Mouse (Mus musculus) neutrophil, adult 5-6 weeks (primary cell): Measurements from ENCODE around the gene Ropn1. TPM values are rescaled to one million over a fixed set of nuclear protein-coding genes. Genes with fewer than 3 reads are reported as not detected.
"Not testable (repeated sequence)": the region's sequence is repeated elsewhere in the genome, so short reads cannot be mapped to it uniquely, and the experiment has no call there.

Experiments used
- ATAC-seq: fragments of 151-379, 151-347 bp; 2 replicates; pipeline ENCODE4 v1.8.0; 2017; ENCODE audit warnings: mild to moderate bottlenecking, moderate TSS enrichment; ENCODE audit not compliant: insufficient number of reproducible peaks, poor library complexity, low FRiP score, severe bottlenecking; ENCODE audit errors: extremely low read depth
- total RNA-seq: library from RNA; stranded (forward); fragments of 200-1000 nt; gene quantifications from 2 replicates; pipeline ENCODE4 v1.2.3, GENCODE M21; 2017

Ropn1 gene
- total RNA-seq = not detected in 2 replicates

DNA sequence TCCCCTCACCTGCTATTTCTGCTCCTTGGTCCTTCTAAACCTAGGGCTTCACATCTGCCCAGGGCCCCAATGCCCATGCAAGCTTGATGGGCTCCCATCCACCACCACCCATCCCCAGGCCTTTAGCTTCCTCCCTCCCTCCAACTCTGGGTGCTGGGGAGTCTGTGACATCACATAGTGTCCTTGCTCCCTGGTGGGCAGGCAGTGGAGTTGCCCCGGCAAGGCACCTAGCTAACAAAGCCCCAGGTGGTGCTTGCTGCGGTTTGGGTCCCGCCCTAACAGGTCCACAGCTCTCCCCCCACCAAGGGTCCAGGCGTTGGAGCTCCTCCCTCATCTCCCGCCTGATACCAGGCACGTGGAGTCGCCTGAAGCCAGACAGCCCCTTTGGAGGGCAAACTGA, at the start of gene Ropn1:
Ropn1 (plus strand) TSS at position 301 of the 400 bp plus-strand sequence.
- ATAC-seq = no peak

DNA sequence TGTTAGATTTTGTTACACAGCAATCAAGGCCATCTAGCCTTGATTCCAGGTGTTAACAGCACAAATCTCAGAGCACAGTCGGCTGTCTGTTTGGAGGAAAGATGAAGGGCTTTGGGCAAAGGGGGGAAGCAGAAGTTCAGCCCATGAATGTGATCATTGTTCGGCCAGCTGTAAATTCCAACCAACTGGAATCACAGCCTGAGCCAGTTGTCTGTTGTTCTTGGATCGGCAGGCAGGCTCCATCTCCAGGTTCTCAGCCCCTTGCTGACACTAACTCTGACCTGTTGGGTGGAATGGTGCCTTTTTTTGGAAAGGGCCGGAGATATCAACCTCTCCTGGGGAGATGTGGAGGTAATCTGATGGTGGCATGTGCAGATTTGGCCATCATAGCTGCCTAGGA, 47.8 kb upstream of the Ropn1 start:
- no peak for ATAC-seq

DNA sequence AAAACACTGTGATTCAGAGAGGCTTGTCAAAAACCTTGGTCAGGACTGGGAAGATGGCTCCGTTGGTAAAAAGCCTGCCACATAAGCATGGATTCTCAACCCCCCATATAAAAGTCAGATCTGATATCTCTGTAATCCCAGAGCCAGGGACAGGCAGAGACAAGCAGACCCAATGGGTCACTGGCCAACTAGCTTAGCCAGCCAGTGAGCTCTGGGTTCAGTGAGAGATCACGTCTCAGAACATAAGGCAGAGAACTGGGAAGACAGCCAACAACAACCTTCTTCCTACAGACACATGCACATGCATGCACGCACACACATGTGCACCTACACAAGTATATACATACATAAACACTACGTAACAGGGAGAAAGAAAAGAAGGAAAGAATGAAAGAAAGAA, 46.6 kb upstream of the Ropn1 start:
- ATAC-seq = no peak

DNA sequence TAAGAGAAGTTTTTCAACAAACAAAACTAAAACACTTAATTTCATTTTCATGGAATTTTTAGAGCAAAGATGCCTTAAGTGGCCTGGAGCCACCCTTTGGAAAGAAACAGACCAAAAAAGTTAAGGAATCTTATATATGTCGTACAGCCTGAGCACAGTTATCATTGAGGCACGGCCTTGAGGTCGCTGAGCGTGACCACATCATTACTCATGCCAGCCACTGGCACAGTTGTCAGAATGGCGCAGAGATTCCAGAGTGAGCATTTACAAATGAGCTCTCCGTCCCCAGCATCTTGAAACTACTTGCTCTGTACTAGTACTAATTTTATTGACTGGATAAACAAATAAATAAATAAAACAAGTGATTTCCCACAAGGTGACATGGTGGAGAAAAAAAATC, 45.9 kb upstream of the Ropn1 start:
- no peak for ATAC-seq

DNA sequence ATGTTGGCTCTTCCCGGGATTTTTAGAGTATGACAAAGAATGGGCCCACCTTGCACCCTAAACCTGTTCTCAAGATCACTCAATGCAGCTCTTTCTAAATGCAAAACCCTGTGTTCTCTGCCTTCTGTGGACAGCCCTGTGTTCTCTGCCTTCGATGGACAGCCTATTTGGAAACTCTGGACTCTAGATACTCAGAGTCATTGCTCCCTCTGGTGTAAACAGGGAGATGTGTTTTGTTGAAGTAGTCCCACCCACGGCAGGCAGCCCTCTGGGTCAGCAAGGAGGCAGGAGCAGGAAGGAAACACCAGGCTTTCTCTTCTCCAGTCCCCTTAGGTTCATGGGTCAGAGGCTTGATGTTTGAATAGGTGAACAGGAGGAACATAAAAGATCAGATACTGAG, 44.0 kb upstream of the Ropn1 start:
- no peak for ATAC-seq

DNA sequence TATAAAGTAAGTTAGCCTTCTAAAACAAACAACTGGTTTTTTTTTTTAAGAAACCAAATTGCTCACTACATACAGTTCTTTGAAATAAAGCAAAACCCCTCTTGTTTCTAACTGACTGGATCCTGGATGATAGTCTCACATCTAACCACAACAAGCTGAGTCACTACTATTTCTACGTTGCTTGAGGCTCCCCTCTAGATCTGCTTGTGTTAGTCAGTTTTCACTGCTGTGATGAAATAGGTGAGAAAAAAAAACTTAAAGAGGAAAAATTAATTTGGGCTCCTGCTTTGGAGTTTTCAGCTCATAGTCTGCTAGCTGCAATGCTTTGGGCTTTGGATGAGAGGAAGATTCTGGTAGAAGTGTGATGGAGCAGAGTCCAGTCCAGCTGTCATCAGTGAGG, 39.6 kb upstream of the Ropn1 start:
- no peak for ATAC-seq

DNA sequence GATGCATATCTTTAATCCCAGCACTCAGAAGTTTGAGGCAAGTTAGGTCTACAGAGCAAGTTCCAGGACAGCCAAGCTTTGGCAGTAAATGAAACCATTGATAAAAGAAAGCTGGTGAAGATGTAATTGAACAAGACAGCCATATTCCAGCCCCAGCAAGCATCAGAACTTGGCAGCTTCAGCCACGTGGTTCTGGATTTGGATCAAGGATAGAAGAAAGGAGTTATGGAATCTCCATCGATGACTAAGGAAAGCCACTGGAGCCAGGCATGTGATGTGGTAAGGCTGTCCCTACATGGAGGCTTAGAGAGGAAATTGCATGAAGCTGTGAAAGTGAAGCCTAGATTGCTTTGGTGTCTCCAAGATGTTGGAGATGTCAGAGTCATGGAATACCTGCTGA, 35.7 kb upstream of the Ropn1 start:
- ATAC-seq = no peak

DNA sequence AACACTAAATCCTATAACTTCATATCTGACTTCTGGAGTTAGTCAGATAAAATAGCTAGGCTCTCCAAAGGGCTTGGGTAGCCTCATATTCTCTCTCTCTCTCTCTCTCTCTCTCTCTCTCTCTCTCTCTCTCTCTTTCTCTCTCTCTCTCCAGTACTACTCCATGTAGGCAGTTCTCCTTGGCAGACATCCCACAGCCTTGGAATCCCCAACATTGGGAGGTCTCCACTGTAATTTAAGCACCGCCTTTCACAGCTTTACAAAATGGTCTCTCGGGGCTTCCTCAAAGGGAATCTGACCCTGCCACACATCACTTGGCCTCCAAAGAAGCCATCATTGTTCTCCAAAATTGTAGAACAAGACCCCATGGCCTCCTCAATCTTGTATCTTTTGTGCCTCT, 22.1 kb upstream of the Ropn1 start:
- ATAC-seq = no peak

DNA sequence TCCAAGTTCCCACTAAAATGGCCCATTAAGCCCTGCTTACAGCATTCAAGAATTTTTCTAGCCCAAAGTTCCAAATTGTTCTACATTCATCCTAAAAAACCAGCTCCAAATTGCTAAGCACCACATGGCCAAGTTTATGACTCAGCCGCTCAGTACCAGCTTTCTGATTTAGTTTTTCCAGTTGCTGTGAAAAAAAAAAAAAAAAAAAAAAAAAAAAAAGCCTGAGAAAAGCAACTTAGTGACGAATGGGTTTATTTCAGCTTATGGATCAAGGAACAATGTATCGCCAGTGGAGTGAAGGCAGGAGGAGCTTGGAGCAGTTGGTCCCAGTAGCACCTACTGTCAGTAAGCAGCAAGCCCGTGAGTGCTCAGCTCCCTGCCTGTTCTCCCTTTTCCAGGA, 21.3 kb upstream of the Ropn1 start:
- no peak for ATAC-seq

DNA sequence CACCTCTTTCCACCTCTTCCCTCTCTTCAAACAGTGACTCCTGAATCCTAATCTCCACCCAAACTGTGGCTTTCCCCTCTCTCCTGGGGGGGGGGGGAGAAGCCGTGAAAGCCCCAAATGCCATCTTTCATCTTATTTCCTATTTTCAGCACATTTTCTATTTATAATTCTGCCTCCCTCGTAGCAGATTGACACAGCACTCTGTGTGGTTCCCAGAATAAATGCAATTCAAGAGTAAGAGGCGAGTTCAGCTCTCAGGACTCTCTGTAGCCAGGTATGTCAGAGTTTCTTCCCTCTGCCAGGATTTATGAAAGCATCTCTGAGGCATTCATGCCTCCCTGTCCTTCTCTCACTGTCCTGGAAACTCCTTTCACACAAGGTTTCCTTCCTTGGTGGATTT, 14.2 kb upstream of the Ropn1 start:
- no peak for ATAC-seq

DNA sequence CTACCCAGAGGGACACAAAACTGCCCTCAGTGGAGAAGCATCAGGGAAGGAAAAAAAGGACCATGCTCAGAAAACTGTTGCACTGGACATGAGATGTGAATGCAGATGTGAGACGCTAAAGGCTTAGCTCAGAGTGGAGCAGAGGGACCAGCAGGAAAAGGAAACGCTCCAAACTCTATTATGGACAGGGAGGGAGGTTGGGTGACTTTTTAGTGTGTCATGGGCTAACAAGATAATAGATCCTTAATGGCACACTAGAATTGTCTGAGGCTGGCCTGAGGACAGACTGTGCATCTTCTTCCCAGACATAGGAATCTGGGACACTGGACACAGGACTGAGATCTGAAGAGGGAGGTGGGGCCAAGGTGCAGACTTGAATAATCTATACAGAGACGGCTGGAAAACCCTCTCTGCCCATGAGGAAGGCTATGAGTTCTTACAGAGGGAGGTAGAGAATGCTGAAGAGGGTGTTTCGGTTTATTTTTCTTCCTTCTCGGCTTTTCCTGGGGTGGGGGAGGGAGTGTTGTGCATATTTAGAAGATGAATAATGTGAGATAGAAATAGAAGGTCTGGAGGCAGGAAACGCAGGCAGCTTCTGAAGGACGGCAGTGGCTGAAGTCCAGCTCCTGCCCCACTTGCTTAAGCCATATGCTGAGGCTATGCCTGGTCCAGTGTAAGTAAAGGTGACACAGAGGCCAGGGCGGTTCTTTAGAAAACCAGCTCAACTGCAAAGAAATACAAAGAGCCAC, 6.0 kb upstream of the Ropn1 start:
- no peak for ATAC-seq

DNA sequence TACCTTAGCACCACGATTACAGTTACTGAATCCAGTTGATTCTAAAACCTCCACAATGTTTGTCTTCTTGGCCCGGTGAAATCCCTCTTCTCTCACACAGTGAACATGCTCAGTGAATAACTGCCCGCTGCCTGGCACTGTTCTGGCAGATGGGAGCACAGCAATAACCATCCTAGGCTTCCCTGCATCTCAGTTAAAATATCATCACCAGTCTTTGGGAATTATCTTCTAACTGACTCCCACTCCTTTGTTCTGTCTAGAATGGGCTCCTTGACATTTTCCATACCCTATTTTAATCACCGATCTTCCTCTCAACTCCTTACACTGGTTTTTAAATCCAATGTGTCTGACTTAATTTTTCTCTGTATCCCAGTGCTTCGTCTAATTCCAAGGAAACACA, 3.3 kb downstream of the Ropn1 start:
- ATAC-seq = no peak

DNA sequence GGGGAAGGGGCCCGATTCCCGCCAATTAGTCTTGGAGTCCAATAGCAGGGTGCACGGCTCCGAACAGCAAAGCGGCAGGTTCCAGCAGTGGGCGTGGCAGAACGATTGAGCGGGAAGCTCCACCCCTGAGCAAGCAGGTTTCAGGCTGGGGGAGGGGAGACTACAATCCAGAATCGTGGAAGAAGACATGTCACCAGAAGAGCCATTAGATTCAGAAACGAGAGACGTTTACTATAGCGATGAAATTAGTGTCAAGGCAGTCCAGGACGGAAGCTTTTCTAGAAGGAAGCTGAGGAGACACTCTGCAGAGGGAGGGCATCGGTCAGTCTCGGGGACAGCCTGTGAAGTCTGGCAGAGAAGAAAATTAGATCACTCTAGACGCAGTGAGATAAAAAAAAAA, 7.8 kb downstream of the Ropn1 start:
- not testable (repeated sequence) for ATAC-seq

DNA sequence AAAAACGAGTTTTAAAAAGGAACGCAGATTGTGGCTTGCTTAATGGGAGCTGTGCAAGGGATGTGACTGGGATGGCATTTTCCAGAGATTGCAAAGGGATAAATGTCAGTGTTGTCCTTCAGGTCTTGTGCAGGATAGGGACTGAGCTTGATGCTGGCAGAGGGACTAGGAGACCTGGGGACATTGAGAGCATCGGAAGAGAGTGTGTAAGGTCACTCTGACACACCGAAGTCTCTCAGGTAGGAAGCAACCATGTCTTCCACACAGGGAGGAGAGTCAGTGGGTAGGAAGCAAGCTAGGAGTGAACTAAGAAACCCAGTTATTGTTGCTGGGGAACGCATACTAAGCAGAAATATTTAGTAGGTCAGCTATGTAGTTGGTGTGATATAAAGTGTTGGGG, 8.3 kb downstream of the Ropn1 start:
- no peak for ATAC-seq

DNA sequence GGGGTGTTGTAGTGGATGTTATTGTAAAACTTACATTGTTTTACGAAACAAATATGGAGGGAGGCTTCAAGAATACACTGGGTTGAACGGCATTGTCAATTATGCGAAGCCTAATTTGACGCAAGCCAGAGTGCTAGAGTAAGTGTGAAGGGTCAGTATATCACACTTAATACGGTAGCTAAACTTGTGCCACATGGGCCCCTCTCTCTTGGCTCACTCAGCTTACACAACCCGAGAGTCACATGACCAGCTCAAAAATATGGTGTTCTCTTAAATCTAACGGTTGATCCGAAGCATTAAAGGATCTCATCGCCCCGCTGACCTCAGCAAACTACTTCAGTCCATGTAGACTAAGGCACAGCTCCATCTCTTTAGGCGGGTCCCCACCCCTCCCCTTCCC, 8.7 kb downstream of the Ropn1 start:
- ATAC-seq = no peak

DNA sequence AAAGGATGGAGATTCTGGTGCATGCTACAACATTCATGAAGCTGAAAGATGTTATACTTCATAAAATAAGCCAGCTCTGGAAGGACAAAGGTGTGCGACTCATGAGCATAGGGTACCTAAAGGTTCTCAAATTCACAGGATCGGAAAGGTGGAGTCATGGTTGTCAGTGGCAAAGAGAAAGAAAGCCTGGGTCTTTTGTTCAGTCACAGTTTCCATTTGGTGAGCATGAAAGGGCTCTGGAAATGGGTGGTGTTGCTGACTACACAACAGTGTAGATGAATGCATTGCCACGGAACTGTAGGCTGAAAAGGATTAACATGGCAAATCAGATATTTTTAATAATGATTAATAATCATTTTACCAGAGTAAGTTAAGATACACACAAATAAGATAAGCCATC, 14.8 kb downstream of the Ropn1 start:
- ATAC-seq = no peak

DNA sequence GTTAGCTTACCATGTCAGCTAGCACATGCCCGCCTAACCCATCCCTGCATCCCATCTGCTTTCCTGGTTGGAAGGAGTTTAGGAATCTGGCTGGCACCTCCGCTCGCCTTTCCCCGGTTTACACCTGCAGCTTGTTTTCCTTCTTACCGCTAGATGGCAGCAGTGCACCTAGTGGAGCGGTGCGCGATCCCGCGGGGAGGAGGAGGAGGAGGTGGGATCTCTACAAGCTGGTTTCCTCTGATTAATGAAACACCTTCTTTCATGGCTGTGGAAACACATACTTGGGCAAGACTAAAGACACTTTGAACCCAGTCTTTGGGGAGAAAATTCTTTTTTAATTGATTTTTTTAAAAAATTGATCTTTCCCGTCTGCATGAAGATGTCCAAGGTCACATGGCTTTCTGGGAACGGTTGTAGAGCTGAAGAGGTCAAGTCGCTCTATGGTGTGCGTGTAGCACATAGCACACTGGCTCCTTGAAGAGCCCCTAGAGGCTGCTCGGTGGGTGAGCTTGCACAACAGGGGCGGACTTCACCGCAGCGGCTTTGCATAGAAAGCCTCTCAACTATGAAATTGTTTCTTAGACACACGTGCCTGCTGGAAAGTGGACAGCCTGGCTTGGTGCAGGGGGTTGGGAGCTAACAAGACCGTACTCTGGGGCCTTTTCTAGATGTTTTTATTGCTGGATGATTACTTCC, 17.5 kb downstream of the Ropn1 start:
- peak; percentile 76 for ATAC-seq

DNA sequence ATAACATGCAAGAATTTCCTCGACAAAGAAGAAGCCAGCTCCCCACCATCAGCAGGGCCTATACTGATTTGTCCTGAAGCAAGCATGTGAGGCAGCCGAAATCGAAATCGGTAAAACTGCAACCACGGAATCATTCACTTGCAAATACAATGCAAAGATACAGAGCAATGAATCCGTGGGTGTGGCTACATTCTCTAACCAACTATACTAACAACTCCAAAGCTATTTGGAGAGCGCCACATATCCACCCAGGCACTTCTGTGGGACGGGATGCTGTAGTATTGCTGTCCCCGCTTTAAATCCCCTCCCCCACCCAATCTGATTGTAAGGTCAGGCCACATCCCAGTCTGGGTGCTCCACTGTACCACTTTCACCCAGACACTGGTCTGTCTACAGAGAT, 18.6 kb downstream of the Ropn1 start:
- ATAC-seq = no peak

DNA sequence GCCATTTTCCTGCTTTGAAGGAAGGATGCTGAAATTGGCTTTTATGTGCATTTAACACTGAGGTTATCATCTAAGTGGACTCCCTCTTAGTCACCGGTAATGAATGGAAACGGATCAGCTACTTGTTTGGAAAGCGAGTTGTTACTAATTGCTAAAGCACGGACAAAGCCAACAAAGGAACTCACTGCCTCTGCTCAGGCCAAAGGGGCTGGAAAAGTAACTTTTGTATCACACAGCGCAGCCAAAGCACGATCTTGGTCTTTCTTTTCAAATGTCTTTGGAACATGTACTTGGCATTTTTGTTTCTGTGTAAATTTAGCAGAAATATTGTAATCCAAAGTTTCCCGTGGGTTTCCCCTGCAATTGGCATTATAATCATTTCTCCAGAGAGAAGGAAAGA, 22.2 kb downstream of the Ropn1 start:
- no peak for ATAC-seq

DNA sequence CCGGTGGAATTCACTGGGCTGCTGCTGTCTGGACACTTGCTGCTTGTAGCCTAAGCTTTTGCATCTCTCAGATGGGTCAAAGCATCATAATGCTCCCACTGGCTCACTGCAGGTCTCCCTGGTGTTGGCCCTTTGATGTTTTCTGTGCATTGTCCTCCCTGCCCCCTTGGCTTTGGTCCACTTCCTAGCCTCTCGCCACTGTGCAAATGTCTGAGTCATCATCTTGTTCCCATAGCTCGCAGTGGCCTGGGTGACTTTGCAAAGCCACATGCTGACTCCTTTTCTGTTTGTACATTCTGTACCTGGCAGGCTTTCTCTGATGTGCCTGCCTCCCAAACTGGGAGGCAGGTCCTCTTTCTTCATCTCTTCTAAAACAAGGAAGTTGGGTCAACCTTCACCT, 23.1 kb downstream of the Ropn1 start:
- no peak for ATAC-seq

DNA sequence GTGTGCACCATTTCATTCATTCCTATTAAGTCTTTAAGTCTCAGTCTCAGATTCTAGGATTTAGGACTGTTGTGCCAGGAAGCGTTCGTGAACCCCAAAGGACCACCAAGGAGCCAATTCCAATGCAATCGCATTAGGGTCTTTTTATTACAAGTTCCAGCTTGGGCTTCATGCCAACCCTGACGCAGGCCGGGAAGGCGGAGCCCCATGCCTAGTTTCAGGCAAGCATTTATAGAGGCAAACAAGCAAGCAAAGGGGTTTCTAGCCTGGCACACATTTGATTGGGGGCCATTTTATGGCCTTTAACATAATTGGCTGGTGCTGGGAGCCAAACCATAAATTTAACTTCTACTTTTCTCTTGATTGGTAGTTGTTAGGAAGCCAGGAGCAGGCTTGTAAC, 24.6 kb downstream of the Ropn1 start:
- no peak for ATAC-seq
